Mouse (Mus musculus) liver, adult (tissue): ENCODE measurements around the gene Pros1.

ENCODE experiments used
- GATA4 ChIP-seq: IDR thresholded peaks from 2 replicates; pipeline ENCODE4 v1.6.1; 2014; ENCODE audit warnings: mild to moderate bottlenecking, low read length; ENCODE audit not compliant: insufficient replicate concordance

Pros1 gene

GRCm38 (mm10) chr16:62852464-62853252 lies 1.4 kb upstream of the Pros1 start:
- TF ChIP-seq GATA4, result no peak

GRCm38 (mm10) chr16:62853611-62854126 lies 438 bp upstream of the Pros1 start:
- TF ChIP-seq GATA4, result no peak

DNA sequence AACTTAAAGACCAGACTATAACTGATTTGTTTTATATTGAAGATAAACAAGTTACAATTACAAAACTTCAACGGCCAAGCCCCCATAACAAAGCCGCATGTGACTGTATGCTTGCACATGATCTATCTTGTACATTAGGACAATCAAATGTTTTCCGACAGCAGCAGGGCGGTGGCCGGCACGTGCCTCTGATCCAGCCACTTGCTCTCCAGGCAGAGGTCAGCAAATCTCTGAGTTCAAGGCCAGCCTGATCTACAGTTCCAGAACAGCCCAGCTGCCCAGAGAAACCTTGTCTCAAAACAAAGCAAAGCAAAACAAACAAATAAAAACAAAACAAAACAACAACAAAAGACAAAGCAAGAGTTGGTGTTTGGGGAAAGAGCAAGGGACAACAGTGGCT lies 1.3 kb downstream of the Pros1 start:
- TF ChIP-seq GATA4, result peak; percentile 27; the same call in 1 of the 2 replicates

GRCm38 (mm10) chr16:62856273-62856672 lies 2.2 kb downstream of the Pros1 start:
- TF ChIP-seq GATA4, result no peak

DNA sequence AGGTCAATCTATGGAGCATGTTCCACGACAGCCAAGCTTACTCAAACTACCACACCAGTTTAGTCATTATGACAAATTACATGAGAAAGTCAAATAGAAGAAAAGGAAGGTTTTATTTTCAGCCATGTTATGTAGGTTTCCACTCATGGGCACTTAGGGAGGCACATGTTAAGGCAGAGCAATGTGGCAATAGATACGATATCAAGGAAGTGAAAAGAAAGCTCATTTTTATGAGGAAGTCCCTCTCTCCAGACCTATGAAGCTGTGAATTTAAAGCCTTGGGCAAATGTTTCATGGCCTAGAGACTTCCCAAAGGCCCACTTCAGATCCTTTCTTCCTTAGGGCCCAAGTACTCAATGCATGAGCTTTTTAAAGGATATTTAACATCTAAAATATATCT lies 3.4 kb downstream of the Pros1 start:
- no peak for TF ChIP-seq GATA4

- no peak for TF ChIP-seq GATA4
Observed at GRCm38 (mm10) chr16:62858018-62858417, 3.9 kb downstream of the Pros1 start.

DNA sequence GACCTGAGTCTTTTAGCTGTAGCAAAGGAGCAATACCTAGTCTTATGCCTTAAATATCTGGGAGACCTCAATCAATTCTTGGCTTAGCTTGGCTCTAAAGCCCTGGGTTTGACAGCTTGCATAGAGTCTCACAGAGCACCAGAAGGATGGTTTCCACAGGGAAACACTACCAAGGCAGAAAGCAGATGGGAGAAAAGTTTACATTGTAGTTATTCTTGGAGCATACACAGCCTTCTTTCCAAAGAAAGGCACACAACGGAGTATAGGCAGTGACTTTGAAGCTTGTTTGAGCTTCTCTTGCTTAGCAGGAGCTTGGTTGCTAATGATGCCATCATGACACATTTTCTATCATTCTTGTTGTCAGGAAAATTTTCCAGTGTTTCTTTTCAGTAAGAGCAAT lies 6.0 kb downstream of the Pros1 start:
- no peak for TF ChIP-seq GATA4

- TF ChIP-seq GATA4, result no peak
Observed at GRCm38 (mm10) chr16:62861455-62861854, 7.3 kb downstream of the Pros1 start.

GRCm38 (mm10) chr16:62872688-62873117 lies 18.6 kb downstream of the Pros1 start:
- TF ChIP-seq GATA4, result no peak

- TF ChIP-seq GATA4, result no peak
Observed at GRCm38 (mm10) chr16:62873180-62873579, 19.1 kb downstream of the Pros1 start.

DNA sequence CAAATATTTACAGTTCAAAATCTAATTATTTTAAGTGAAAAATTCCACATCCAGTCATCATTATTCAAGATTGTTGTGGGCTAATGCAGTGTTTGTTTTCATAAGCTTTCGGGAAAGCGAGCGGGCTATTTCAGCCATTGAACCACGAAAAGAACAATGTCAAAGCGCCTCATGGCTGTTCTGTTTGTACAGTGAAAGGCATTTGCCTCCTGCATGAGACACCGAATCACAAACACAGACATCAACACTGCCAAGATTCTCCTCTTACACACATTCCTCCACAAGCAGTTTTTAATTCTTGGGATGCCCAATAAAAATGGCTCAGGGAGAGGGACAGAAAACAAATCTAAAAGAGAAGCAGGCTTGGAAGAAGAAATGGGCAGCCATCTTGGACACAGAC lies 20.0 kb downstream of the Pros1 start:
- no peak for TF ChIP-seq GATA4

- TF ChIP-seq GATA4, result no peak
Observed at GRCm38 (mm10) chr16:62895824-62896223, 41.7 kb downstream of the Pros1 start.

- no peak for TF ChIP-seq GATA4
Observed at GRCm38 (mm10) chr16:62911364-62911763, 57.3 kb downstream of the Pros1 start.

GRCm38 (mm10) chr16:62912246-62912645 lies 58.1 kb downstream of the Pros1 start:
- TF ChIP-seq GATA4, result no peak

DNA sequence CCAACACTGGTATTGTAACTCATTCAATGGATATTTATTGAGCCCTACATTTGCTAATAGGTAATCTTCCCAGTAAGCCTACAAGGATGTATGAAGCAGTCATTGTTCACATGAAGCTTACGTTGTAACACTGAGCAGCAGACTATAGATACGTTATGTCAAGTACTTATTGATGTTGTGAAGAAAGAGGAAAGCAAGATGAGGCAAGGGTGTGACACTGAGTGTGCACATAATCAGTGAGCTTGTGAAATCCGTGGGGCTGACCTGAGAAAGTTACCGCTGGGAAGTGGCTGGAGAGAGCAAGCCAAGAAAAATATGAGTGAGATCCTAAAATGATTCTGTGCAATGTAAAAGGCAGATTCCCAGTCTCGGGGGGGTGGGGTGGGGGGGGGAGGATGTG lies 61.4 kb downstream of the Pros1 start:
- no peak for TF ChIP-seq GATA4

DNA sequence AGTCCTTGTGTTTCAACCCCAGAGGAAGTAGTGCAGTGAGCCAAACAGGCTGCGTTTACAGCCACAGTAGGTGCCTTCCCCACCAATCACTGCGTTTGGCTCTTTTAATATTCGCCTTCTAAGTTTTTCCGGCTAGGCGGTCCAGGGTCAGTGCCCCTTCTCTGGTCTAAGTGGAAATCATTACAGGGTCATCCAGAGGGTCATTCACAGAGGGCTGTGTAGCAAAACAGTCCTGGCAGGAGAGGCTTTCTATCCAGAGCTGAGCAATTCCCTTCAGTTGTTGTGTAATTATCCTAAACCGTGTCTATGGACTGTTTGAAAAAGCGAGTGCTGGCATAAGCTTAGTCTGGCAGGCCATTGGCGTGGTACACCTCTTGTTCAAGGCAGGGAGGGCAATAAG lies 68.1 kb downstream of the Pros1 start:
- no peak for TF ChIP-seq GATA4

DNA sequence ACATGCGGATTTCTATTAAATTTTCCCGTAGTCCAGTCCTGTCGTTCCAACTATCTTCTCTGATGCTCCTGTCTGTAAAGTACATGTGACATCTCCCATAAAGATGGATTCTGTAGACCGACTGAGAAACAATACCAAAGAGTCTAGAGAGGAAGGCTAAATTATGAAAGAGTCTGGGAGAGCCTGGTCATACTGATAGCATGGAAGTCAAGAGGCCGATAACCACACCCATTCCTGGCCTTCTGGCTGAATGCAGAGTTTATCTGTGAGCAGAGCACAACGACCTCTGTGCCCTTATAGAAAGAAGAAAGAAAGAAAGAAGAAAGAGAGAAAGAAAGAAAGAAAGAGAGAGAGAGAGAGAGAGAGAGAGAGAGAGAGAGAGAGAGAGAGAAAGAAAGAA lies 77.2 kb downstream of the Pros1 start:
- TF ChIP-seq GATA4, result no peak

- TF ChIP-seq GATA4, result no peak
Observed at GRCm38 (mm10) chr16:62936316-62936715, 82.2 kb downstream of the Pros1 start.
